Mouse (Mus musculus): Measurements from ENCODE around the gene Gm21304. TPM values are rescaled to one million over a fixed set of nuclear protein-coding genes. Genes with fewer than 3 reads are reported as not detected.
"Not testable (repeated sequence)": the region's sequence is repeated elsewhere in the genome, so short reads cannot be mapped to it uniquely, and the experiment has no call there.

Gm21304 gene
- total RNA-seq (2014; fragmentation: Nextera tagmentation) (not detected in 2 replicates), total RNA-seq (2017) (not detected in 2 replicates), polyA plus RNA-seq (2012) (not detected in 2 replicates)

GRCm38 (mm10) chr10:104168215-104168614, at the start of gene Gm21304:
Gm21304 (plus strand) TSS chr10:104168515.
- H3K27me3 ChIP-seq (ENCODE audit: insufficient read depth, low read length); ATAC-seq (ENCODE audit: extremely low read depth, insufficient number of reproducible peaks, low FRiP score, poor library complexity, severe bottlenecking): not testable (repeated sequence)

GRCm38 (mm10) chr10:104142687-104143086, 25.6 kb upstream of the Gm21304 start, which contains the start of gene Gm21293:
Gm21293 (plus strand) TSS chr10:104142987.
- ATAC-seq (ENCODE audit: extremely low read depth, insufficient number of reproducible peaks, low FRiP score, poor library complexity, severe bottlenecking); DNase-seq (ENCODE audit: low spot score); H3K4me1 ChIP-seq (ENCODE audit: insufficient read depth, low read depth, low read length); H3K36me3 ChIP-seq (replicated peaks); H3K9me3 ChIP-seq (replicated peaks); H3K27me3 ChIP-seq (ENCODE audit: insufficient read depth, low read length); H3K4me3 ChIP-seq (ENCODE audit: low read depth, low read length): not testable (repeated sequence)

More at GRCm38 (mm10) chr10:104168215-104168614, at the start of gene Gm21304:
- H3K4me3 ChIP-seq (ENCODE audit: low read depth, low read length); DNase-seq (ENCODE audit: low spot score); H3K36me3 ChIP-seq (replicated peaks); H3K4me1 ChIP-seq (ENCODE audit: insufficient read depth, low read depth, low read length); H3K9me3 ChIP-seq (replicated peaks): not testable (repeated sequence)

GRCm38 (mm10) chr10:104151197-104151596, 17.1 kb upstream of the Gm21304 start, which contains the start of gene Gm6763:
Gm6763 (plus strand) TSS chr10:104151497.
- H3K36me3 ChIP-seq (replicated peaks); H3K4me3 ChIP-seq (ENCODE audit: low read depth, low read length); DNase-seq (ENCODE audit: low spot score): not testable (repeated sequence)

GRCm38 (mm10) chr10:104159706-104160105, 8.6 kb upstream of the Gm21304 start, which contains the start of gene Gm8764:
Gm8764 (plus strand) TSS chr10:104160006.
- DNase-seq (ENCODE audit: low spot score); H3K27me3 ChIP-seq (ENCODE audit: insufficient read depth, low read length); H3K36me3 ChIP-seq (replicated peaks); H3K4me3 ChIP-seq (ENCODE audit: low read depth, low read length); H3K4me1 ChIP-seq (ENCODE audit: insufficient read depth, low read depth, low read length); ATAC-seq (ENCODE audit: extremely low read depth, insufficient number of reproducible peaks, low FRiP score, poor library complexity, severe bottlenecking); H3K9me3 ChIP-seq (replicated peaks): not testable (repeated sequence)

More at GRCm38 (mm10) chr10:104151197-104151596, 17.1 kb upstream of the Gm21304 start, which contains the start of gene Gm6763:
- H3K4me1 ChIP-seq (ENCODE audit: insufficient read depth, low read depth, low read length); H3K27me3 ChIP-seq (ENCODE audit: insufficient read depth, low read length); ATAC-seq (ENCODE audit: extremely low read depth, insufficient number of reproducible peaks, low FRiP score, poor library complexity, severe bottlenecking); H3K9me3 ChIP-seq (replicated peaks): not testable (repeated sequence)

GRCm38 (mm10) chr10:104176724-104177123, 8.4 kb downstream of the Gm21304 start, which contains the start of gene Gm21312:
Gm21312 (plus strand) TSS chr10:104177024.
- H3K4me3 ChIP-seq (ENCODE audit: low read depth, low read length); H3K27me3 ChIP-seq (ENCODE audit: insufficient read depth, low read length); DNase-seq (ENCODE audit: low spot score); H3K4me1 ChIP-seq (ENCODE audit: insufficient read depth, low read depth, low read length); H3K9me3 ChIP-seq (replicated peaks); H3K36me3 ChIP-seq (replicated peaks); ATAC-seq (ENCODE audit: extremely low read depth, insufficient number of reproducible peaks, low FRiP score, poor library complexity, severe bottlenecking): not testable (repeated sequence)

GRCm38 (mm10) chr10:104185233-104185632, 16.9 kb downstream of the Gm21304 start, which contains the start of gene Gm20765:
Gm20765 (plus strand) TSS chr10:104185533.
- not testable (repeated sequence) for H3K9me3 ChIP-seq (replicated peaks); ATAC-seq (ENCODE audit: extremely low read depth, insufficient number of reproducible peaks, low FRiP score, poor library complexity, severe bottlenecking); H3K36me3 ChIP-seq (replicated peaks); H3K4me1 ChIP-seq (ENCODE audit: insufficient read depth, low read depth, low read length); DNase-seq (ENCODE audit: low spot score); H3K4me3 ChIP-seq (ENCODE audit: low read depth, low read length); H3K27me3 ChIP-seq (ENCODE audit: insufficient read depth, low read length)

GRCm38 (mm10) chr10:104193742-104194141, 25.4 kb downstream of the Gm21304 start, which contains the start of gene Gm4340:
Gm4340 (plus strand) TSS chr10:104194042.
- not testable (repeated sequence) for ATAC-seq (ENCODE audit: extremely low read depth, insufficient number of reproducible peaks, low FRiP score, poor library complexity, severe bottlenecking); H3K27me3 ChIP-seq (ENCODE audit: insufficient read depth, low read length); DNase-seq (ENCODE audit: low spot score); H3K36me3 ChIP-seq (replicated peaks); H3K4me3 ChIP-seq (ENCODE audit: low read depth, low read length); H3K9me3 ChIP-seq (replicated peaks); H3K4me1 ChIP-seq (ENCODE audit: insufficient read depth, low read depth, low read length)

GRCm38 (mm10) chr10:104209655-104210054, 41.3 kb downstream of the Gm21304 start:
- TF ChIP-seq CTCF (IDR thresholded peaks at IDR 0.05; ENCODE audit: low read depth, low read length), result no peak
- no peak for TF ChIP-seq GATA2 (IDR thresholded peaks at IDR 0.05; ENCODE audit: borderline replicate concordance, low read depth, low read length)
- no peak for TF ChIP-seq TAL1 (conservative IDR thresholded peaks at IDR 0.05; ENCODE audit: low read depth, low read length)
- TF ChIP-seq GATA1 (IDR thresholded peaks at IDR 0.05; ENCODE audit: borderline replicate concordance, low read length), result no peak
- TF ChIP-seq POLR2AphosphoS5 (IDR thresholded peaks at IDR 0.05; ENCODE audit: insufficient replicate concordance, low read depth, low read length), result no peak
- no peak for ATAC-seq (ENCODE audit: extremely low read depth, insufficient number of reproducible peaks, low FRiP score, poor library complexity, severe bottlenecking)

More at GRCm38 (mm10) chr10:104209655-104210054, 41.3 kb downstream of the Gm21304 start:
- Histone ChIP-seq H3K9me3 (replicated peaks) (peaks cover 8% of the 10 kb centered on the region), H3K27me3 (ENCODE audit: insufficient read depth, low read length) (no peaks in the 10 kb centered on the region), H3K4me3 (ENCODE audit: low read depth, low read length) (no peak overlapping the region), H3K4me1 (ENCODE audit: insufficient read depth, low read depth, low read length) (no peaks in the 10 kb centered on the region), H3K36me3 (replicated peaks) (no peaks in the 10 kb centered on the region)
- no peak for DNase-seq (ENCODE audit: low spot score)
